Mouse (Mus musculus) CH12.LX (cell line): ENCODE measurements around the gene Fgfbp3. TPM values are rescaled to one million over a fixed set of nuclear protein-coding genes. Genes with fewer than 3 reads are reported as not detected.

ENCODE experiments used
- DNase-seq: peaks from one replicate; pipeline ENCODE4 v3.0.0-alpha.2; 2013; ENCODE audit errors: extremely low read depth
- H3K27ac ChIP-seq: 2 replicates; pipeline ENCODE4 v1.5.1; 2012; ENCODE audit warnings: low read depth, mild to moderate bottlenecking, control low read depth, moderate library complexity; ENCODE audit not compliant: insufficient read depth
- H3K27me3 ChIP-seq: replicated peaks from 2 replicates; pipeline ENCODE3; 2012; ENCODE audit warnings: inconsistent platforms
- H3K36me3 ChIP-seq, 2 experiments: replicated peaks in 1 of 2; 2 replicates each; pipeline versions ENCODE3 to v1.6.1; 2012; ENCODE audit warnings: inconsistent platforms in 1 of 2, low read length in 1 of 2, mild to moderate bottlenecking in 1 of 2, mixed read lengths in 1 of 2, moderate library complexity in 1 of 2; ENCODE audit not compliant: control insufficient read depth in 1 of 2, insufficient read depth in 1 of 2
- H3K4me1 ChIP-seq, 2 experiments: 2 replicates each; pipeline ENCODE4 v1.6.1; 2012; ENCODE audit warnings: inconsistent platforms in 1 of 2, moderate library complexity in 1 of 2; ENCODE audit not compliant: insufficient read depth in 2 of 2, control insufficient read depth in 1 of 2
- H3K4me2 ChIP-seq: 2 replicates; pipeline ENCODE4 v1.6.1; 2012; ENCODE audit warnings: low read depth, mild to moderate bottlenecking, control low read depth; ENCODE audit not compliant: poor library complexity, insufficient read depth, severe bottlenecking
- H3K4me3 ChIP-seq, 3 experiments: fragments of 150-350 bp in 1 of 3; sonication (generic) in 1 of 3; replicated peaks in 1 of 3; 2 replicates each; pipeline versions ENCODE3 to v1.5.1; 2011 to 2012; ENCODE audit warnings: low read depth in 2 of 3, low read length in 2 of 3, mild to moderate bottlenecking in 2 of 3, moderate library complexity in 2 of 3, control low read depth in 1 of 3, improper control_type of control experiment in 1 of 3, inconsistent platforms in 1 of 3, mixed read lengths in 1 of 3; ENCODE audit not compliant: poor library complexity in 1 of 3
- H3K79me2 ChIP-seq: replicated peaks from 2 replicates; pipeline ENCODE4 v1.6.1; 2012; ENCODE audit warnings: mild to moderate bottlenecking, moderate library complexity; ENCODE audit not compliant: control insufficient read depth, poor library complexity, insufficient read depth, severe bottlenecking; ENCODE audit errors: extremely low read depth
- H3K9ac ChIP-seq: 2 replicates; pipeline ENCODE4 v1.6.1; 2012; ENCODE audit warnings: low read depth, mild to moderate bottlenecking, control low read depth, moderate library complexity; ENCODE audit not compliant: insufficient read depth
- H3K9me3 ChIP-seq: replicated peaks from 2 replicates; pipeline ENCODE3; 2012; ENCODE audit warnings: low read length, inconsistent platforms, mixed read lengths
- BHLHE40 ChIP-seq: IDR thresholded peaks from 2 replicates; pipeline ENCODE4 v1.6.1; 2011; ENCODE audit warnings: mild to moderate bottlenecking, low read depth, low read length, improper control_type of control experiment
- CHD1 ChIP-seq: IDR thresholded peaks from 2 replicates; pipeline ENCODE4 v1.6.1; 2012; ENCODE audit warnings: low read depth, low read length, improper control_type of control experiment, inconsistent platforms
- CHD2 ChIP-seq: IDR thresholded peaks from 2 replicates; pipeline ENCODE4 v1.6.1; 2011; ENCODE audit warnings: low read length, improper control_type of control experiment
- CTCF ChIP-seq, 2 experiments: IDR thresholded peaks in 1 of 2; conservative IDR thresholded peaks in 1 of 2; 2 replicates each; pipeline ENCODE4 v1.5.1; 2011 to 2012; ENCODE audit warnings: low read depth in 2 of 2, low read length in 2 of 2, improper control_type of control experiment in 1 of 2, inconsistent platforms in 1 of 2, mild to moderate bottlenecking in 1 of 2, moderate library complexity in 1 of 2
- E2F4 ChIP-seq: IDR thresholded peaks from 2 replicates; pipeline ENCODE4 v1.6.1; 2011; ENCODE audit warnings: low read depth, low read length, improper control_type of control experiment; ENCODE audit not compliant: insufficient replicate concordance
- EP300 ChIP-seq: IDR thresholded peaks from 2 replicates; pipeline ENCODE4 v1.6.1; 2011; ENCODE audit warnings: low read length, improper control_type of control experiment
- GABPA ChIP-seq: IDR thresholded peaks from 2 replicates; pipeline ENCODE4 v1.6.1; 2012; ENCODE audit warnings: low read depth, low read length, improper control_type of control experiment, inconsistent platforms; ENCODE audit not compliant: insufficient replicate concordance
- HCFC1 ChIP-seq: IDR thresholded peaks from 2 replicates; pipeline ENCODE4 v1.6.1; 2012; ENCODE audit warnings: low read depth, mild to moderate bottlenecking, inconsistent platforms, low read length, improper control_type of control experiment
- IRF4 ChIP-seq: IDR thresholded peaks from 2 replicates; pipeline ENCODE4 v1.6.1; 2014; ENCODE audit warnings: low read depth, mild to moderate bottlenecking, inconsistent platforms, low read length, improper control_type of control experiment
- JUN ChIP-seq: IDR thresholded peaks from 2 replicates; pipeline ENCODE4 v1.6.1; 2011; ENCODE audit warnings: low read depth, mild to moderate bottlenecking, low read length, improper control_type of control experiment, moderate library complexity; ENCODE audit not compliant: insufficient read depth
- JUND ChIP-seq: conservative IDR thresholded peaks from 2 replicates; pipeline ENCODE4 v1.6.1; 2011; ENCODE audit warnings: low read depth, low read length, improper control_type of control experiment
- KAT2A ChIP-seq: IDR thresholded peaks from 2 replicates; pipeline ENCODE4 v1.6.1; 2012; ENCODE audit warnings: low read length, improper control_type of control experiment, inconsistent platforms; ENCODE audit not compliant: insufficient replicate concordance
- MAX ChIP-seq: IDR thresholded peaks from 2 replicates; pipeline ENCODE4 v1.6.1; 2011; ENCODE audit warnings: low read length, improper control_type of control experiment
- MAZ ChIP-seq: IDR thresholded peaks from 2 replicates; pipeline ENCODE4 v1.6.1; 2012; ENCODE audit warnings: low read depth, mild to moderate bottlenecking, inconsistent platforms, low read length, improper control_type of control experiment, moderate library complexity
- MXI1 ChIP-seq: IDR thresholded peaks from 2 replicates; pipeline ENCODE4 v1.6.1; 2011; ENCODE audit warnings: mild to moderate bottlenecking, low read depth, low read length, improper control_type of control experiment
- MYC ChIP-seq: IDR thresholded peaks from 2 replicates; pipeline ENCODE4 v1.6.1; 2011; ENCODE audit warnings: low read depth, mild to moderate bottlenecking, improper control_type of control experiment, low read length
- POLR2A ChIP-seq: IDR thresholded peaks from 2 replicates; pipeline ENCODE4 v1.6.1; 2011; ENCODE audit warnings: low read depth, mild to moderate bottlenecking, improper control_type of control experiment, low read length
- SIN3A ChIP-seq: IDR thresholded peaks from 2 replicates; pipeline ENCODE4 v1.6.1; 2012; ENCODE audit warnings: low read length, improper control_type of control experiment, inconsistent platforms
- SMC3 ChIP-seq: IDR thresholded peaks from 2 replicates; pipeline ENCODE4 v1.6.1; 2011; ENCODE audit warnings: low read depth, low read length, improper control_type of control experiment
- TBP ChIP-seq: conservative IDR thresholded peaks from 2 replicates; pipeline ENCODE4 v1.6.1; 2011; ENCODE audit warnings: low read depth, low read length, improper control_type of control experiment
- TCF12 ChIP-seq: IDR thresholded peaks from 2 replicates; pipeline ENCODE4 v1.6.1; 2014; ENCODE audit warnings: low read depth, mild to moderate bottlenecking, inconsistent platforms, low read length, improper control_type of control experiment
- UBTF ChIP-seq: IDR thresholded peaks from 2 replicates; pipeline ENCODE4 v1.6.1; 2012; ENCODE audit warnings: low read depth, mild to moderate bottlenecking, inconsistent platforms, low read length, improper control_type of control experiment, moderate library complexity
- USF2 ChIP-seq: conservative IDR thresholded peaks from 2 replicates; pipeline ENCODE4 v1.6.1; 2011; ENCODE audit warnings: low read depth, low read length, improper control_type of control experiment
- ZMIZ1 ChIP-seq: IDR thresholded peaks from 2 replicates; pipeline ENCODE4 v1.6.1; 2012; ENCODE audit warnings: low read depth, mild to moderate bottlenecking, inconsistent platforms, low read length, improper control_type of control experiment
- dilution Hi-C: fragments of 300-500 bp; cut with MboI; formaldehyde crosslinking; loops from 2 replicates; pipeline ENCODE4 v1.14.3; 2020; ENCODE audit warnings: low sequenced_read_pairs; ENCODE audit not compliant: extremely low pct_unique_long_range_greater_than_20kb, extremely low pct_ligation_motif_present
- in situ Hi-C: fragments of 300-500 bp; cut with MboI; formaldehyde crosslinking; loops from 3 replicates; pipeline ENCODE4 v1.14.3; 2019; ENCODE audit warnings: low sequenced_read_pairs, low pct_ligation_motif_present, low pct_unique_long_range_greater_than_20kb, mixed read lengths
- polyA plus RNA-seq: library from polyadenylated mRNA; unstranded; fragments of >175 nt; gene quantifications from 2 replicates; pipeline ENCODE4 v1.2.1, GENCODE M21; 2012; ENCODE audit warnings: low read depth; ENCODE audit not compliant: insufficient read length
- total RNA-seq, 2 experiments: library from RNA; depleted of rRNA; stranded (reverse); fragments of 300-350 nt in 1 of 2; fragments of >200 nt in 1 of 2; gene quantifications; 2 replicates each; pipeline ENCODE4 v1.2.3; 2012 to 2014

The Fgfbp3 gene
- total and polyA plus RNA-seq, 3 experiments: 0.64 to 2.1 (median 1.6) TPM

DNA sequence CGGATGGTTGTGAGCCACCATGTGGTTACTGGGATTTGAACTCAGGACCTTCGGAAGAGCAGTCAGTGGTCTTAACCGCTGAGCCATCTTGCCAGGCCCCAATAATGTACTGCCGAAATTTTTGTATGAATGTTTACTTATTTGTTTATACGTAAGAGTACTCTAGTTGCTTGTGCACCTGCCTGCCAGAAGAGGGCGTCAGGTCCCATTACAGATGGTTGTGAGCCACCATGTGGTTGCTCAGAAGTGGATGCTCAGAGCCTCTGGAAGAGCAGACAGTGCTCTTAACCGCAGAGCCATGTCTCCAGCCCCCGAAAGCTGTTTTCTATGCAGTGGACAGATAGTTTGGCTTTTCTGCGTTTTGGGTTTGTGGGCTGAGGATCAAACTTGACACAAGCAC is 21.6 kb downstream of the Fgfbp3 start:
- peaks cover 9 to 34% of the 10 kb centered on the region in 2 experiments for H3K36me3 ChIP-seq
- no peaks in the 10 kb centered on the region for H3K9me3 ChIP-seq
- peaks cover 4 to 7% of the 10 kb centered on the region in 2 experiments for H3K4me1 ChIP-seq
- peak; percentile 24 for DNase-seq
- dilution Hi-C loops: no loop called here
- H3K4me3 ChIP-seq: no peak overlapping the region
- no peak overlapping the region for H3K27ac ChIP-seq
- no peak overlapping the region for H3K4me2 ChIP-seq
- no peaks in the 10 kb centered on the region for H3K27me3 ChIP-seq
- H3K79me2 ChIP-seq: no peaks in the 10 kb centered on the region
- H3K9ac ChIP-seq: no peak overlapping the region
- in situ Hi-C loops: no loop called here
- 0 out of 2 replicates have a peak, but pooled peaks have one; percentile 25 for TF ChIP-seq MAX
- peak; percentile 11 to 68; a peak in 2 of 4 replicates for TF ChIP-seq CTCF (conservative IDR thresholded peaks at IDR 0.05 in 1 of 2, IDR thresholded peaks at IDR 0.05 in 1 of 2; ENCODE audit: low read depth in 2 of 2, low read length in 2 of 2)
- no peak for TF ChIP-seq E2F4
- no peak for TF ChIP-seq USF2
- TF ChIP-seq POLR2A: no peak
- no peak for TF ChIP-seq MXI1
- TF ChIP-seq SMC3: peak; percentile 48
- TF ChIP-seq MYC: 0 out of 2 replicates have a peak, but pooled peaks have one; percentile 45
- TF ChIP-seq CHD2: no peak

GRCm38 (mm10) chr19:36896791-36897569 is 22.4 kb downstream of the Fgfbp3 start:
- Histone ChIP-seq H3K9ac (no peak overlapping the region), H3K27ac (no peak overlapping the region)
- TF ChIP-seq POLR2A: no peak
- no peak for TF ChIP-seq KAT2A
- TF ChIP-seq MAX: no peak
- no peak for TF ChIP-seq JUND
- no peak for TF ChIP-seq E2F4
- TF ChIP-seq TBP: no peak
- TF ChIP-seq SIN3A: no peak
- TF ChIP-seq, all 38 proteins: peak for 0
- in situ Hi-C loops (no loop called here), dilution Hi-C loops (no loop called here)
- Histone ChIP-seq H3K79me2 (no peaks in the 10 kb centered on the region), H3K27me3 (no peaks in the 10 kb centered on the region), H3K4me3 (no peak overlapping the region), H3K4me2 (no peak overlapping the region), H3K9me3 (no peaks in the 10 kb centered on the region), H3K36me3 (peaks cover 10 to 41% of the 10 kb centered on the region in 2 experiments), H3K4me1 (peaks cover 4 to 7% of the 10 kb centered on the region in 2 experiments)
- no peak for DNase-seq

- H3K27ac ChIP-seq: no peak overlapping the region
- peaks cover 45 to 86% of the 10 kb centered on the region in 2 experiments for H3K36me3 ChIP-seq
- in situ Hi-C loops: no loop called here
- H3K4me3 ChIP-seq: no peak overlapping the region
- no peaks in the 10 kb centered on the region for H3K9me3 ChIP-seq
- dilution Hi-C loops: no loop called here
- no peaks in the 10 kb centered on the region for H3K79me2 ChIP-seq
- H3K4me2 ChIP-seq: no peak overlapping the region
- no peaks in the 10 kb centered on the region for H3K27me3 ChIP-seq
- no peak for DNase-seq
- no peaks in the 10 kb centered on the region for H3K4me1 ChIP-seq
- H3K9ac ChIP-seq: no peak overlapping the region
- TF ChIP-seq IRF4 (no peak), MYC (no peak), GABPA (no peak), MXI1 (no peak), MAZ (no peak), ZMIZ1 (no peak), SIN3A (no peak), EP300 (no peak), POLR2A (no peak), HCFC1 (no peak), JUND (no peak), UBTF (no peak), TCF12 (no peak), CHD1 (no peak), JUN (no peak), BHLHE40 (no peak), TBP (no peak), CHD2 (no peak)
Measured at GRCm38 (mm10) chr19:36891746-36892145, 27.7 kb downstream of the Fgfbp3 start.
